Comparison of ENCODE assay signal across 11 mouse cellular contexts in the genomic region with DNA sequence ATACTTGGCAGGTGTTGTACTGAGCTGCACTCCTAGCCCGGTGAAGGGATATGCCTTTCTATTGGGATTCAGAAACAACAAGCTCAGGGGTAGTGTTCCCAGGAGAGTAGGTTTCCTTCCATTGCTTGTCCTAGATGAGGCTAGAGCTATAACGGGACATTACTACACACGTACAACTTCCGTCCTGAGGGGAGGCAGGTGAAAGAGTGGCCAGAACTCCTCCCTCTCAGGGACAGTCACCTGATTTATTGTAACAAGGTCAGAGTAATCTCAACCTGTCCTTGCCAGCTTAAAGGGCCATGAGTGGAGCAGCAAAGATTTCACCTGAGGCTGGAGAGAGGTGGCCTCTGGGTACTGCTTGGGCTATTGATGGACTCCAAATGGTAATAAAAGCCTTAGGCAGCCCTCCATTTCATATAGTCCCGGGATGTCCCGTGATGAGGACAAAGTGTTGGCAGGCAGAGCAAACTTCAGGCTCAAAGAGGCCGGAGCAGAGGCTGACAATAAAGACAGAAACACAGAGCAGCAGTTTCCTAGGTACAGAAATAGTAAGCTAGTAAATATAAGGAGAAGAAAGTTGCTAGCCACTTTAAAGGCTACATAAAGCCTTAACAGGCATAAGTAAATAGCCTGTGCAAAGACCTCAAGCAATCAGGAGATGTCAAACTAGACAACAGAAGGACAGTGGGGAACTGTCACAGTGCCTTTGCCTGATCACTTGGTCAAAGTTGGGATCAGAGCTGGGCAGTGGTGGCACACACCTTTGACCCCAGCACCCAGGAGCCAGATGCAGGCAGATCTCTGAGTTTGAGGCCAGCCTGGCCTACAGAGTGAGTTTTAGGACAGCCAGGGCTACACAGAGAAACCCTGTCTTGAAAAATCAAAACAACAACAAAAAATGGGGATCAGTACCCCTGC. TPM values are rescaled to one million over a fixed set of nuclear protein-coding genes. Genes with fewer than 3 reads are reported as not detected.
DNase-seq lines count a peak whose midpoint lies in the region; ATAC-seq lines count a peak whose summit lies in the region.
"Had no signal": no experiment of that assay in that cellular context is flagged by ENCODE, and none has a peak within 500 bp of the region (broad histone marks: within the 10 kb centered on the region; RNA-seq: fewer than 3 reads in every experiment).

No protein-coding gene starts in this region.

- intact Hi-C loops in heart, postnatal 10 days (cut with DNase I): no loop called here

- H3K9ac ChIP-seq in kidney, embryonic 15.5 days: no peak overlapping the region
- H3K9ac ChIP-seq in liver, embryonic 16.5 days (ENCODE audit: low read depth, low read length): no peak overlapping the region
- no peak overlapping the region for H3K9ac ChIP-seq in forebrain, embryonic 15.5 days (replicated peaks)
- H3K9ac ChIP-seq: embryonic facial prominence, embryonic 15.5 days; hindbrain, embryonic 15.5 days; limb, embryonic 12.5 days had no signal

- no peak overlapping the region for H3K27ac ChIP-seq in kidney, embryonic 15.5 days
- peak overlapping the region; percentile 58 for H3K27ac ChIP-seq in liver, embryonic 16.5 days (ENCODE audit: low read length)
- no peak overlapping the region for H3K27ac ChIP-seq in forebrain, embryonic 15.5 days (replicated peaks)
- H3K27ac ChIP-seq: embryonic facial prominence, embryonic 15.5 days; hindbrain, embryonic 15.5 days; limb, embryonic 12.5 days had no signal

- WGBS in kidney, embryonic 15.5 days: 78% methylated on average over 7 of the region's 7 CpGs
- 84% methylated on average over 7 of the region's 7 CpGs for WGBS in liver, embryonic 16.5 days (ENCODE audit: insufficient replicate concordance)
- 87% methylated on average over 7 of the region's 7 CpGs for WGBS in forebrain, embryonic 15.5 days

- DNase-seq in kidney, adult 18-20 months: peak; percentile 61
- peak; percentile 76 to 82 for DNase-seq in heart, adult 9 months (ENCODE audit: low spot score in 2 of 2)
- peak; percentile 75 to 76 for DNase-seq in heart, postnatal 10 days
- DNase-seq in MN1 (ENCODE audit: low spot score): no peak
- DNase-seq: thymus, postnatal 36 days had no signal

- no peak overlapping the region for H3K4me2 ChIP-seq in kidney, embryonic 15.5 days
- H3K4me2 ChIP-seq in liver, embryonic 16.5 days (ENCODE audit: low read depth, low read length): no peak overlapping the region
- no peak overlapping the region for H3K4me2 ChIP-seq in forebrain, embryonic 15.5 days (replicated peaks)
- H3K4me2 ChIP-seq: embryonic facial prominence, embryonic 15.5 days; hindbrain, embryonic 15.5 days; limb, embryonic 12.5 days had no signal

- H3K9me3 ChIP-seq in kidney, embryonic 15.5 days (replicated peaks): no peaks in the 10 kb centered on the region
- no peaks in the 10 kb centered on the region for H3K9me3 ChIP-seq in liver, embryonic 16.5 days (replicated peaks; ENCODE audit: control insufficient read depth, low read length)
- H3K9me3 ChIP-seq in forebrain, embryonic 15.5 days: no peaks in the 10 kb centered on the region
- H3K9me3 ChIP-seq: embryonic facial prominence, embryonic 15.5 days; hindbrain, embryonic 15.5 days; limb, embryonic 12.5 days had no signal

- H3K27me3 ChIP-seq in kidney, embryonic 15.5 days: no peaks in the 10 kb centered on the region
- no peaks in the 10 kb centered on the region for H3K27me3 ChIP-seq in liver, embryonic 16.5 days (ENCODE audit: control insufficient read depth, insufficient read depth, low read depth, low read length)
- H3K27me3 ChIP-seq in forebrain, embryonic 15.5 days: no peaks in the 10 kb centered on the region
- H3K27me3 ChIP-seq: embryonic facial prominence, embryonic 15.5 days; hindbrain, embryonic 15.5 days; limb, embryonic 12.5 days had no signal

- H3K36me3 ChIP-seq in kidney, embryonic 15.5 days: peaks cover 19% of the 10 kb centered on the region
- H3K36me3 ChIP-seq in liver, embryonic 16.5 days (ENCODE audit: control insufficient read depth, insufficient read depth): peaks cover 7% of the 10 kb centered on the region
- peaks cover 3% of the 10 kb centered on the region for H3K36me3 ChIP-seq in forebrain, embryonic 15.5 days

- peaks cover 7% of the 10 kb centered on the region for H3K4me1 ChIP-seq in kidney, embryonic 15.5 days
- H3K4me1 ChIP-seq in liver, embryonic 16.5 days (ENCODE audit: control insufficient read depth, low read depth, low read length): peaks cover 42% of the 10 kb centered on the region
- H3K4me1 ChIP-seq in forebrain, embryonic 15.5 days: peaks cover 2% of the 10 kb centered on the region

- no peak overlapping the region for H3K4me3 ChIP-seq in kidney, embryonic 15.5 days (replicated peaks)
- no peak overlapping the region for H3K4me3 ChIP-seq in liver, embryonic 16.5 days (ENCODE audit: low read depth, low read length)
- no peak overlapping the region for H3K4me3 ChIP-seq in forebrain, embryonic 15.5 days
- H3K4me3 ChIP-seq: embryonic facial prominence, embryonic 15.5 days; hindbrain, embryonic 15.5 days; limb, embryonic 12.5 days had no signal

- ATAC-seq in kidney, embryonic 15.5 days (replicated peaks; ENCODE audit: low FRiP score): no peak
- ATAC-seq in liver, embryonic 16.5 days (ENCODE audit: low read depth): no peak
- ATAC-seq in forebrain, embryonic 15.5 days (replicated peaks): no peak

RNA-seq across cellular contexts. Expression of gene Ap5s1, which starts 9.3 kb away (rescaled TPM):
- 25.6 TPM in 2 replicates for polyA plus RNA-seq in kidney, embryonic 15.5 days (2015; fragmentation: Nextera tagmentation; extraction: Ambion mirVana)
- 10 to 100 TPM; 39.4 to 44.0 TPM for total RNA-seq in heart, postnatal 10 days (2021)
- 16.4 and 18.4 TPM in 2 replicates for polyA plus RNA-seq in liver, embryonic 16.5 days (2015; fragmentation: Nextera tagmentation; extraction: Ambion mirVana)
- polyA plus RNA-seq in forebrain, embryonic 15.5 days (2015; fragmentation: Nextera tagmentation; extraction: Ambion mirVana): 36.5 and 37.0 TPM in 2 replicates

RNA-seq across cellular contexts. Expression of gene Mavs, which starts 17.7 kb away (rescaled TPM):
- polyA plus RNA-seq in kidney, embryonic 15.5 days (2015; fragmentation: Nextera tagmentation; extraction: Ambion mirVana): 27.8 and 30.2 TPM in 2 replicates
- total RNA-seq in heart, postnatal 10 days (2021): 10 to 100 TPM; 39.6 to 44.6 TPM
- 29.1 and 32.0 TPM in 2 replicates for polyA plus RNA-seq in liver, embryonic 16.5 days (2015; fragmentation: Nextera tagmentation; extraction: Ambion mirVana)
- polyA plus RNA-seq in forebrain, embryonic 15.5 days (2015; fragmentation: Nextera tagmentation; extraction: Ambion mirVana): 5.9 and 6.4 TPM in 2 replicates

RNA-seq across cellular contexts. Expression of gene Spef1, which starts 29.1 kb away (rescaled TPM):
- 3.2 and 3.6 TPM in 2 replicates for polyA plus RNA-seq in kidney, embryonic 15.5 days (2015; fragmentation: Nextera tagmentation; extraction: Ambion mirVana)
- 1 to 10 TPM; 6.2 to 7.1 TPM for total RNA-seq in heart, postnatal 10 days (2021)
- 1.1 and 1.2 TPM in 2 replicates for polyA plus RNA-seq in liver, embryonic 16.5 days (2015; fragmentation: Nextera tagmentation; extraction: Ambion mirVana)
- 13.0 and 13.2 TPM in 2 replicates for polyA plus RNA-seq in forebrain, embryonic 15.5 days (2015; fragmentation: Nextera tagmentation; extraction: Ambion mirVana)

RNA-seq across cellular contexts. Expression of gene Cdc25b, which starts 29.5 kb away (rescaled TPM):
- 62.1 and 71.5 TPM in 2 replicates for polyA plus RNA-seq in kidney, embryonic 15.5 days (2015; fragmentation: Nextera tagmentation; extraction: Ambion mirVana)
- 10 to 100 TPM; 12.1 to 14.5 TPM for total RNA-seq in heart, postnatal 10 days (2021)
- polyA plus RNA-seq in liver, embryonic 16.5 days (2015; fragmentation: Nextera tagmentation; extraction: Ambion mirVana): 255 and 284 TPM in 2 replicates
- polyA plus RNA-seq in forebrain, embryonic 15.5 days (2015; fragmentation: Nextera tagmentation; extraction: Ambion mirVana): 36.4 and 37.9 TPM in 2 replicates

RNA-seq across cellular contexts. Expression of gene Cenpb, which starts 36.3 kb away (rescaled TPM):
- 10.6 and 10.8 TPM in 2 replicates for polyA plus RNA-seq in kidney, embryonic 15.5 days (2015; fragmentation: Nextera tagmentation; extraction: Ambion mirVana)
- 10 to 100 TPM; 71.0 to 75.9 TPM for total RNA-seq in heart, postnatal 10 days (2021)
- 3.0 and 3.2 TPM in 2 replicates for polyA plus RNA-seq in liver, embryonic 16.5 days (2015; fragmentation: Nextera tagmentation; extraction: Ambion mirVana)
- polyA plus RNA-seq in forebrain, embryonic 15.5 days (2015; fragmentation: Nextera tagmentation; extraction: Ambion mirVana): 18.8 and 19.7 TPM in 2 replicates
